Mouse (Mus musculus) frontal cortex, adult 2 months (tissue): ENCODE results near the gene Mtr. TPM values are rescaled to one million over a fixed set of nuclear protein-coding genes. Genes with fewer than 3 reads are reported as not detected.

Experiments used
- DNase-seq, 2 experiments: peaks; one replicate each; pipeline ENCODE4 v3.0.0; 2022; ENCODE audit warnings: low spot score in 1 of 2; ENCODE audit errors: extremely low spot score in 1 of 2
- polyA plus RNA-seq: library from polyadenylated mRNA; depleted of rRNA; stranded (reverse); fragments of >200 nt; gene quantifications from 2 replicates; pipeline ENCODE4 v1.2.3, GENCODE M21; 2012

Mtr gene
- polyA plus RNA-seq, 1 experiment: 10.0 TPM

- DNase-seq: no peak
Observed at GRCm38 (mm10) chr13:12245938-12246337, 12.0 kb downstream of the Mtr start.

DNA sequence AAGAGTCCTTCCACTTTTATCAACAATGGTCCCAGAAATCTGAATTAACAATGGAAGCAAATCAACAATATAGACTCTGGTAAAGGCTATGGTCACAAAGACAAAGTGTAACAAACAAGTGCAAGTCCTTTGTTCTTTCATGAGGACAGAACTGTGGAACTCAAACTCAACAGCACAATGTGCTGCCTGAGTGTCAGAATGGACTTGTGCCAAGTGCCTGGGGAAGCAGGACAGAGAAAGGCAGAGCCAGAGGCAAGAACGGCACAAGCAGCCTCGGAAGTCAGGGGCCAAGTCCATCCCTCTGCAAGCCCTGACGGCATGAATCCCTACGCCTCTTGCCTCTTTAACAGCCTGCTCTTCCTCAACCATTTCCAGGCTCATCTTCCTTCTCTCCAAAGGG, 13.9 kb downstream of the Mtr start:
- DNase-seq: no peak

- no peak for DNase-seq
Observed at GRCm38 (mm10) chr13:12232141-12232540, 25.8 kb downstream of the Mtr start.

- no peak for DNase-seq
Observed at GRCm38 (mm10) chr13:12228248-12228647, 29.7 kb downstream of the Mtr start.

GRCm38 (mm10) chr13:12227606-12228005, 30.3 kb downstream of the Mtr start:
- no peak for DNase-seq

- no peak for DNase-seq
Observed at GRCm38 (mm10) chr13:12218603-12219002, 39.3 kb downstream of the Mtr start.

GRCm38 (mm10) chr13:12214922-12215321, 43.0 kb downstream of the Mtr start:
- no peak for DNase-seq

GRCm38 (mm10) chr13:12211058-12211457, 46.9 kb downstream of the Mtr start:
- no peak for DNase-seq

DNA sequence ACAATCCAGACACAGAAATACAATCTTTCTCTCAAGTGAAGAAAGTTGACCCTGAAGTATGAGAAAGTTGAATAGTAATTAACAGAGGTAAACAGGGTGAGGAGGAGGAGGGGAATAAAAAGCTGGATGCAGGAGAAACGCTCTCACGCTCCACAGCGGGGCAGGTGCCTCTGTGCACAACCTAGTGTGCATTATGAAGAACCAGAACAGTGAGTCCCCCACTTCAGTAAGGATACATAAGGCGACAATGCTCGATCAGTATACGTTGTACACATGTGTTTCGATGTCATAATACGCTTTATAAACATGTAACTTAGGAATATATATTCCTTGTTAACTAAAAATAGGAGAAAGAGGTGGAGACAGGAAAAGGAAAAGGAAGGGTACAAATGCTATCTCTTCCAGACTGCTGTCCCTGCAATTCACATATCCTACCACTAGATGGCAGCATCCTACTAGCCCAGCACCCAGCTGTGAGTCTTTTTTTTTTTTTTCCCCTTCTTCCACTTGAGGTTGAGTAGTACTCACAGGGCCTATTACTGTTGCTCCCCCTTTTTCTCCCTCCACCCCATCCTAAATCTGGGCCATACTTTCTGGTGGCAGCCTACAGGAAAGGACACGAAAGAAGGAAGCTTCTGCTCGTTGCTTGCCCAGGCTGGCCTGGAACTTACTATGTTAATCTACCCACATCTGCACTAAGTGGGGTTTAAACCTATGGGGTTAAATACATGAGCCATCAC, 47.7 kb downstream of the Mtr start:
- peak in 1 of 2 experiments; percentile 75 for DNase-seq

GRCm38 (mm10) chr13:12200372-12200771, 57.5 kb downstream of the Mtr start:
- DNase-seq: no peak

DNA sequence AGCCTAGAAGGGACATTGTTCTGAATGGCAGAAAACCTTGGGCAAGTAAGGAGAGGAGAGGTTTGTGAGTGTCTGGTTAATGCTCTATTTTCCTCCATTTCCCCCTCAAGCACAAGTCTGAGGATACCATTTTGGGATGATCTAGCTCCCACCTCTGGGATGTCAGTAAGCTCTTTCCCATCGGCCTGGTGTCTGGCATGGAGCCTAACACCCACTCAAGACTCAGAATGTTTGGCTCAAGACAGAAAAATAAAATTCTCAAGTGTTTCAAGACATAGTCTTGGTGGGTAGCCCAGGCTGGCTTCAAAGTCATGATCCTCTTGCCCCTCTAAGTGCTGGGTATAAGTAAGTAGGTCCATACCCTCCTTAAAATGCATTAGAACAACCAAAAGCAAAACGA, 59.4 kb downstream of the Mtr start:
- peak in 1 of 2 experiments; percentile 54 for DNase-seq

GRCm38 (mm10) chr13:12196861-12197260, 61.1 kb downstream of the Mtr start:
- DNase-seq: no peak

- DNase-seq: no peak
Observed at GRCm38 (mm10) chr13:12196012-12196411, 61.9 kb downstream of the Mtr start.

DNA sequence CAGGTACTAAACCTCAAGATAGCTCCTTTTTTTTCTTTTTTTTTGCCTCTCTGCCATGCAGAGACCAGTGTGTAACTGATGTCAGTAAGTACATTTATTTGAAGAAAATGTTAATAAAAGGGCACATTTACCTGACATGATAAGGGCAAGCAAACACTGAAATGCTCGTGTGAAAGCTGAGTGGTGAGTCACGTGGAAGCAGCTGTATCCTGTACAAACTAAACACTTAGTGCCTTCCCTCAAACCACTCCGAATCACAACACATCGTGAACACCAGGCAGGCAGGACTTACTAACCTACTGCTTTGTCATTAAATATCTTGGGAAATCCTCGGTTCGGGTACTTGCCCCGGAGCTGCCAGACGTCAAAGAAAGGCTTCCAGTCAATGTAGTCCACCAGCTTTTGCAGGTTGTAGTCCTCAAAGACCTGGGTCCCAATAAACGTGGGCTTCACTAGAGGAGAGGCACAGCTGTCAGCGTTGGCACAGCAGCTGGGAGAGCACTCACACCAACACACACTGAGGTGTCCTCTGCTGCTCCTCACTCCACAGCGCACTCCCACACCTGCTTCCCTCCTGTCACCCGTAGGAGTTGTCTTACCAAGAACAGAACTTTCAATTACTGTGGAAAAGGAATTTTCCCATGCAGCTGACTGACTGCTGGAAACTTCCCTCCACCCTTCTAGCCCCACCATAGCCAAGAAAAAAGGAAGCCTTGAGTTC, 62.8 kb downstream of the Mtr start:
- DNase-seq: peak; percentile 49 to 70

GRCm38 (mm10) chr13:12189219-12189618, 68.7 kb downstream of the Mtr start:
- no peak for DNase-seq

GRCm38 (mm10) chr13:12188804-12189203, 69.1 kb downstream of the Mtr start:
- DNase-seq: no peak

DNA sequence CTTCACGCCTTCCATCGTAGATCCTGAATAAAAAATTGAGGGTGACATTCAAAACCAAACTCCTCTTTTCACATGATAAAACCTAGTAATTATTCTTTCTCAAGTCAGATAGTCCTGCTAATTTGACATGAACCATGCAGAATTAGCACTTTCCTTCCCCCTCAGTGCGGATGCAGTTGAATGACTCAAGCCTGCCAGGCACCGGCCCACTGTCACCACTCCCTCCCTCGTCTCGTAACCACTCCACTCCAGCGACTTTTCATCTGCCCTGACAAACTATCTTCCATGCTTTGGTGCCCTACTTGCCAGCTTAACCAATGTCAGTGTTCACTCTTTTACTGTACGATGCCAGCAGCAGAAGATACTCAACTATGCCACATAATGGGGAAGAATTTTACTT, 78.4 kb downstream of the Mtr start:
- DNase-seq: peak in 1 of 2 experiments; percentile 65

DNA sequence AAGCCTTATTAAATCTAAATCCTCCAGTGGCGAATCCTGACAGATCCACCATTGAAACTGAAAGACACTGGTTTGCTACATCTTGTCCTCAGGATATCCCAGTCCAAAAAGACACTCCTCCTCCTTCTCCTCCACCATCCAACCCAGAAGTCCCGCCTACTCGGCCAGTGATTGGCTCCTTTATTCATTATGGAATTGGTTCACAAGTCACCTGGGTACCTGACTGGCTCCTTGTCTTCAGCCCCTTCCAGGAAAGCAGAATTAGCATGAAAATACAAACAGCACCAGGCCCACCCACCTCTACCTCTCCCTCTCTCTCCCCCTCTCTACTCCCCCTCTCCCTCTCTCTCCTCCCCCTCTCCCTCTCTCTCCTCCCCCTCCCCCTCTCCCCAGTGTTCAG, 81.2 kb downstream of the Mtr start:
- no peak for DNase-seq

GRCm38 (mm10) chr13:12175988-12176736, 81.8 kb downstream of the Mtr start:
- DNase-seq: no peak

DNA sequence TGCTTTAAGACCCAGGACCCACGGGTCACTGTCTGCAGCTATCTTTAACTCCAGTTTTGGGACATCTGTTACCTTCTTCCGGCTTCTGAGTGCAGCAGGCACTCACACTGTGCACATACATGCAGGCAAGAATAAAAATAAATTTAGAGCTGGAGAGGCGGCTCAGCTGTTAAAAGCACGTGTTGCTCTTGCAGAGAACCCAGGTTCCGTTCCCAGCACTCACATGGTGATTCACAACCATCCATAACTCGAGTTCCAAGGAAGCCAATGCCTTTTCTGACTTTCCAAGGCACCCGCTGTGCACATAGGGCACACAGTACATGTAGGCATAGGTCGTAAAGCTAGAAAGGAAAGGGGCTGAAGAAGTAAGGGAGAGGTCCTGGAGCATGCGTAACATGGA, 90.6 kb downstream of the Mtr start:
- no peak for DNase-seq

DNA sequence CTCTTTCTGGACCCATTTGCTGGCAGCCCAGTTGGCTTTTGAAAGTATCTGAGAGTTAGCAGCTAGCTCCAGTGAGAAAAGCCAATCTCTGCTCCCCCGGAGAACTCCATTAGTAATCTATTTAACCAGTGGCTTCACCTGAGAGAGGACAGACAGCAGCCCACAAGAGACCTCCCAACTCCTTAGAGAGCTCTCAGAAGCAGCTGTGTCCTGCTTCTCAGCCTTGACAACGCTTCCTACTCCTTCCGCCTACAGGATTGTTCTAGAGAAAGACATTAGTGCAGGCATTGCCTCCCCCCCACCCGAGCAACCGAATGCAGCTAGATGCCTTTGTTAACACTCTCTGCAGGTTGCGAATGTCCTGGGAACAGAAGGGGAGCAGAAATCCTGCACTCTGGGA, 91.5 kb downstream of the Mtr start:
- DNase-seq: peak; percentile 65 to 67
